Comparison of ENCODE assay signal across 12 mouse cellular contexts in genomic region chr15:77326361-77326760, GRCm38 (mm10).
"Had no signal": no experiment of that assay in that cellular context is flagged by ENCODE, and none has a peak within 500 bp of the region (broad histone marks: within the 10 kb centered on the region; RNA-seq: fewer than 3 reads in every experiment).

No protein-coding gene starts in this region.

- H3K4me3 ChIP-seq: left cerebral cortex, adult 2 months; limb, embryonic 15.5 days; liver, embryonic 12.5 days; lung, embryonic 15.5 days; midbrain, embryonic 10.5 days; neural tube, embryonic 12.5 days had no signal

- DNase-seq: kidney, postnatal 25 days; lung, postnatal 36 days; midbrain, embryonic 14.5 days; spleen, adult 18-20 months; thymus, adult 18-20 months; thymus, postnatal 14 days had no signal

- H3K4me2 ChIP-seq: limb, embryonic 15.5 days; liver, embryonic 12.5 days; lung, embryonic 15.5 days; neural tube, embryonic 12.5 days had no signal

- H3K27me3 ChIP-seq: limb, embryonic 15.5 days; liver, embryonic 12.5 days; lung, embryonic 15.5 days had no signal

- H3K9ac ChIP-seq: limb, embryonic 15.5 days; liver, embryonic 12.5 days; lung, embryonic 15.5 days; neural tube, embryonic 12.5 days had no signal

- ATAC-seq: liver, embryonic 12.5 days had no signal

- H3K36me3 ChIP-seq: limb, embryonic 15.5 days; liver, embryonic 12.5 days; lung, embryonic 15.5 days; midbrain, embryonic 10.5 days; neural tube, embryonic 12.5 days had no signal

- H3K4me1 ChIP-seq: midbrain, embryonic 10.5 days; neural tube, embryonic 12.5 days had no signal

- H3K9me3 ChIP-seq: limb, embryonic 15.5 days; liver, embryonic 12.5 days; lung, embryonic 15.5 days; midbrain, embryonic 10.5 days; neural tube, embryonic 12.5 days had no signal

- H3K27ac ChIP-seq: left cerebral cortex, adult 2 months; limb, embryonic 15.5 days; liver, embryonic 12.5 days; lung, embryonic 15.5 days; midbrain, embryonic 10.5 days; neural tube, embryonic 12.5 days had no signal
